Mouse (Mus musculus) embryo, embryonic 9.5 days (tissue): ENCODE data around the gene Ghrhr.

Experiments used
- DNase-seq: peaks from one replicate; pipeline ENCODE4 v3.0.0-alpha.2; 2017; ENCODE audit errors: extremely low spot score

Ghrhr gene

DNA sequence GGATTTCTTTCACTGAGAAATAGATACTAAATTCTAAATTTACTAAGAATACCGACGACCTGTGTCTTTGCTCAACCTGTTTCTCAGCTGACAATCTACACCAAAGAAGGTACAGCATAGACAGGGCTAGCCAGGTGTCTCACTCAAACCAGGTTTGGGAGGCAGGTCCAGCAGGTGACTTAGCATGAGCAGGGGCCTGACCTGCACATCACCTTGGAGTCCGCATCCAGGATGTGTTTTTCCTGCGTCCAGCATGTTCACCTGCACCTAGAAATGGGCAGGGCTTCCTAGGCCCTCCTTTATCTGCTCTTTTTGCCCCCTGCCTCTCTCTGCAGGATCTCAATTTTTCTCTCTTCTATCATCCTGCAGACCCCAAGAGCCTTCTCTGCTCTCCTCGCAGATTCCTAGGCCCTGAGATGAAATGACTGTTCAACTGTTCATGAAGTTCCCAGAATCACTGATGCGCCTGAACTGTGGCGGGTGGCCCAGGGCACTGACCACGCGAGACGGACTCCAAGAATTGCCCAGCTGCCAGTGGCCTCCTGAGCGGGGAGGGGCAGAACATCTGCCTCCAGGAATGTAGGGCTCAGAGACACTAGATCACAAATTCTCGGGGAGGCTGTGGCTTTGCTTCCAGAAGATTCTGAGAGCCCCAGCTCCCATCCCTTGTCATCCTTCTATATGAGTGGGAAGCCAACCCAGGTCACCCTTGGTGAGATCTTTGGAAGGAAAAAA lies 22.2 kb upstream of the Ghrhr start:
- DNase-seq = no peak

DNA sequence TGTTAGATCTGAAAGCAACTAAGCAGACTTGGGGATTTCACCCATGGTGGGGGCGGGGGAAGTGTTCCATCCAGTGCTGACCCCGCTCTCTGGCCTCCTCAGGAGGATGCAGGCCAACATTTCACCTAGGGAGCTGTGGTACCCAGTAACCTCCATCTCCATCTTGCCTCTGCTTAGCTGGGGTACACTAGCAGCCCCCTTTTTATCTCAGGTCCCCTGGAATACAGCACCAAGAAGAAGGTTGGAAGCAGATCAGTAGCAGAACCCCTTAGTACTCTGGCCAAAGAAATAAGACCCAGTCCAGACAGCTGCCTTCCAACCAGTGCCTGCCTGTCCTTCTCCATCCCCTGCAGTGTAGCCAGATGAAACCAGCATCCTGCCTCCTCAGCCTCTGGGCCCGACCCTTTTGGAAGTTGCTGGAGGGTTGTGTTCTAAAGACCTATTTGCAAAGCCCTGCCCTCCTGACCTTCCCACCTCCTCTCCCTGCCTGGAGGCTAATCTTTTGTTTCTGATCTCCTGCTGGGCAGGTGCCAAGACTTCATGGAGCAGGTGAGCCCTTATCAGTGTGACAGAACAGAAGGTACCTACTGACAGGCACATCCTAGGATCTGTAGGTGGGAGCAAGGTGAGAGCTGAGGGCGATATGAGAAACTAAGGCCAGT lies 21.5 kb upstream of the Ghrhr start:
- DNase-seq = no peak

DNA sequence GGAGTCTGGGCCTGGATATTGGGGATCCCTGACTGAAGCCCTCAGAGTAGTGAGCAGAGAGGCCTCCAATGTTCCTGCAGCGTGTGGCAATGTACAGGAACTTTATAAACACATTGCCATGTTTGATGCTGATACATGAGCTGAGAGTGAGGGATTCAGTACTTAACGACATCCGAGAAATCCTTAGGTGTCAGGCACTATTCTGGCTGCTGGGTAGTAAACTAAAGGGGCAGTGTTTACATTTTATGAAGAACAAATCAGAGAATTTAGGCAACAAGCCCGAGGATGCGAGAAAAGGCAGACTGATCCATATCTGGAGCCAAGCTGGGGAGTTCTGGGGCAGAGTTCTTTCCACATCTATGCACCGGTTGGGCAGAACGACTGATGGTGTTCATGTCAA lies 20.5 kb upstream of the Ghrhr start:
- DNase-seq = no peak

DNA sequence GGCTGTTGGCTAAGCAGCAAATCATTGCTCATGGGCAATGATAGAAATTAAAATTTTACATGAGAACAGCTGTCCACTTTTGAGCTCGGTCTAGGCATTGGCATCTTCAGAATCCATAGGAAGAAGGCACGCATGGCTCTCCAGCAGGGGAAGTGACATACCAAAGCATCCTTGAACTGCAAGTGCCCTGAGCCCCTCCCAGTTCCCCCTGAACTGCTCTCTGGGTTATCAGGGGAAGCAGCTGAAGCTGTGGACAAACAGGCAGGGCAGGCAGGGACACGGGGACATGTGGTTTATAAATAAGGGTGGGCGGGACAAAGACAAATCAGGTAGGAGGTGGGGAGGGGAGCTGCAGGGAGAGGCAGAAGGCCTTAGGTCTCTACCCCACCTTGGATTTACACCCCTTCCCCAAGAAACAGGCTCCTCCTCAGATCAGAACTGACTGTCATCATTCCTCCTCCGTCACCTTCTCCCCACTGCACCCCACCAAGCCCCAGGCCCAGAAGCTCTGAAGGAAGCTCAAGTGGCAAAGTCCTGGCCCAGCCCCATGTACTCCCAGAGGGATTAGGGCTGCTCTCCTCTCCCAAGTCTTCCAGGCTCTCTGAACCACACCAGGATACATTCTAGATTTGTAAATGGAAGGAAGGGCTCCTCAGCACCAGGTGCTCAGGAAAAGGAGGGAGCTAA lies 19.9 kb upstream of the Ghrhr start:
- no peak for DNase-seq

DNA sequence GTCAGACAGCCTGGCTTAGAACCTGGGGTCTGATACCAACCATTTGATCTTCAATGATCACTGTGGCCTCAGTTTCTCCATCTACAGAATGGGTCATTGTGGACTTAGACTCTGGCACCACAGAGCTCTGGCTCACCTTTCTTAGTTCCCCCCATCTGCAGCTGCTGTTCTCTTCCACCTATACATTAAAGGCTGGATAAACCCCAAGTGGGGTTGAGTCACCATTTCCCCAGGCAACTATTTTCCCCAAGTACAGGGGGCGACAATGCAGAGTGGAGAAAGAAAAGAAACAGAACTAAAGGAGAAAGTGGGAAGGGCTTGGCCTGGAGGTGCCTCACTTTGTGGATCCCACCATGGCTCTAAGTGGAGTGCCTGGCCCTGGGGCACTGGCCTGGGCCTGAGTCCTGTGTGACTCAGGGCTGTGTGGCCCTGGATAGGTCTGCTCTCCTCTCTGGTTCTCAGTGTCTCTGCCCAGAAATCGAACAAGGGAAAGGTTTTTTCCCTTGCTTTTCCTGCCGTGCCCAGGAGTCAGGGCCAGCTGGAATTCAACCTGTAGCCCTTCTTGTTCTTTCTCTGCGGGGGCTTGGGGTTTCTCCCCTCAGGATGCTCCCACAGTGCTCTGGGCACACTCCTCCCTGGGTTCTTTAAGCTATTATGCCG lies 19.0 kb upstream of the Ghrhr start:
- DNase-seq = no peak

DNA sequence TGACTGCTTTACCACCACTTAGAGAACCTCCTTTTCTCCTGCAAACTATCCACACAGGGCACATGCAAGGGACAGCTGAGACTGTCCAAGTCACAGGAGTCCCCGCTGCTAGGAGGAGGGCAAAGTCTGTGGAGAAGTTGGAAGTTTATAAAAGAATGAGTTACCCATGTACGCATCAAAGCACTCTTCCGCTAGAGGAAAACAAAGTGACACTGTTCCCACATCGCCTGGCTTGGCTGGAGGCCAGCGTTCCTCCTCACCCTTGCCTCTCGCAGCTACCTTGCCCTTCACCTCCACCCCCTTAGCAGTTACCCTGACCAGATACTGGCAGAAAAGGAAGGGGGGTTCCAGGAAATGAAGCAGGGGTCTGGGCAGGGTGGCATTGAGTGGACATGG lies 18.5 kb upstream of the Ghrhr start:
- DNase-seq = no peak

DNA sequence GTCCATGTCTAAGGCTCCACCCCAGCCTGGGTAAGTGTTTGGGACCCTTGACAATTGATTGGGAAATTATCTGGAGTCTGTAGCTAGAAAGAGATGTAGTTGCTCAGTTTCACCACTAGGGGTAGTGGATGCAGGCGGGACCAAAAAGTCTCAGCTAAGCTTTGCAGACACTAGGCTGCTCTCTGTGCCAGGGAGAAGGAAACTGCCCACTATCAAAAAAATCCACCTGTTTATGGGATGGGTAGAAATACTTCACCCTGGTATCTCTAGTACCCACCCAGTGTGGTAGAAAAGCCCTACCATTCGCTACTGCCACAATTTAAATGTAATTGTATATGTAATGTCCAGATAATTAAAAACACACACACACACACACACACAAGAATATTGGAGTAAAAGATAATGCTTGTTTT lies 17.4 kb upstream of the Ghrhr start:
- peak; percentile 58 for DNase-seq

DNA sequence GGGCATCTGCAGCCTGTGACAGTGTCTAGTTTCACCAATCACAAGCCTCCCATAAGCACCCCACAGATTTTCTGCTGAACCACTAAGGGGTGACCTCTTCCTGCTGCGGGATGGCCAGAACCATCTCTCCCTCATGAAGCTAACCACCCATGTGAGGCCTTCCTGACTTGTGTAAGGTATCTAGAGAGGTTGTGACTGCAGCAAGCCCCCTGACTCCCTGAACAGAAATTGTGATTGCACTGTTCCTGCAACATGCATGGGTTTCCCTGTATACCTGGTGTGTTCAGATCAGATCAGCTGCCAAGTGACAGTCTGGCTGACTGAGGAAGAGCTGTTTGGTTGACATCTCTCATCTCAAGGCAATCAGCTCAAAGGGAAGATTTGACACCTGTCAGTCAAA lies 13.4 kb upstream of the Ghrhr start:
- DNase-seq = no peak

DNA sequence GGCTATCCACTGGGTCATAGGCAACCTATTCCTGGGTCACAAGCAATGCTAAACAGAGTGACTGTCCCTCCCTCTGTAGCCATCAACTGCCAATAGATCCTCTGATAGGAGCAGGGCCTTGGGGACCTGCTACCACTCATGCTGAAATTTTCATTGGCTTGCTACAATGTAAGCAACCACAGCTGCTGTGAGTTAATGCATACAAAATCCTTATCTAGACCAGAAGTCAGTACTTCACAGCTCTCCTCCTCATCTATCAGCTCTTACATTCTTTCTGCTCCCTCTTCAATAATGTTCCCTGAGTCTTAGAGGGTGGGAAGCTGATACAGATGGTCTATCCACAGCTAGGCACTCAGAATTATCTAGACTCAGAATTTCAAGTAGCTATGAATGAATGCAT lies 9.0 kb upstream of the Ghrhr start:
- no peak for DNase-seq

DNA sequence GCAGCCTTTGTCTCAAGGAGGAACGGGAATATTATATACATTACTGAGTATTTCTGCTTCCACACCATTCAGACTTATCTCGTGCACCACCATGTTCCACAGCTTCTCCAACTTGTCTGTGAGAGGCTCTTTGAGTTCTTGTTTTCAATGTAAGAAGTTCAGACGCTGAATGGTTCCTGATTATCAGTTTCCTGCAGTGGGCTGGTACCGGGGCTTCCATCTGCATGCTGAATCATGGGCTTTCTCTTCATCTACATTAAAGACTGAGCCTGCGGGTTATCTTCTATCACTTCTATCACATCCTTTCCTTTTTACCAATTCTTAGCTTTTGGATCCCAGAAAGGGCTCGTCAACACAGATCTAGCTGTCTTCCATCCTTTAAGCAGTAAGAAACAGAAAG lies 5.3 kb upstream of the Ghrhr start:
- DNase-seq = no peak

DNA sequence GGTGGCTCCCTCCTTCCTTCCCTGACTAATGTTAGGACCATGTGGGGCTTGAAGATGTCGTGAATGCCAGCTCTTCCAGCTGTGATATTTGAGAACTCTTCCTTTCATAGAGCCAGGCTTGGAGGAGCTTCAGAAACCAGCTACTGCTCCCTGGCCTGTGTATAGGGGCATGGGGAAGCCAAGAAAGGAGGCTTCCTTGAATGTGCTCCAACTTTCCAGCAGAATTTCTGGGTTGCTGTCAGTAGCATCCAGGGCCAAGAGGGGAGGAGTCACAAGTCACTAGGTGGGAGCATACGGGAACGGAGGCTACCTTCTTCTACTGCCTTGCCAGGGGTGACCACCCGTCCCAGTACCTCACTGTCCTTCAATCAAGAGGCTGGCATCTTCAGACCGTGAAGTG lies 416 bp downstream of the Ghrhr start:
- no peak for DNase-seq

DNA sequence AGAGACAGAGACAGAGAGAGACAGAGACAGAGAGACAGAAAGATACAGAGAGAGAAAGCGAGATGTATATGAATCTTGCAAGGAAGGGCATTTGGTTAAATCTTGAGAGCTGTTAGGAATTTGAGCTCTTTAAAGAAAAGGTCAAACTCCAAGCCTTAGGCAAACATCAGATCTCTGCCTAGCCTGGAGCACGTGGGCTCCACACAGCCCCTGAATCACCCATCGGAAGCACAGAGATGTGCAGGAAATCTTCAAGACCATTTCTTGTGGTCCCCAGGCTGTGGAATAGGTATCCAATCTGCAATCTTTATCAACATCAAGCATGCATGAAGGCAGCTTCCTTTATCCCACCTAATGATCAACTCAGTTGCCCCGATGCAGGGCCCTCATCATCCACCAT lies 1.4 kb downstream of the Ghrhr start:
- no peak for DNase-seq

DNA sequence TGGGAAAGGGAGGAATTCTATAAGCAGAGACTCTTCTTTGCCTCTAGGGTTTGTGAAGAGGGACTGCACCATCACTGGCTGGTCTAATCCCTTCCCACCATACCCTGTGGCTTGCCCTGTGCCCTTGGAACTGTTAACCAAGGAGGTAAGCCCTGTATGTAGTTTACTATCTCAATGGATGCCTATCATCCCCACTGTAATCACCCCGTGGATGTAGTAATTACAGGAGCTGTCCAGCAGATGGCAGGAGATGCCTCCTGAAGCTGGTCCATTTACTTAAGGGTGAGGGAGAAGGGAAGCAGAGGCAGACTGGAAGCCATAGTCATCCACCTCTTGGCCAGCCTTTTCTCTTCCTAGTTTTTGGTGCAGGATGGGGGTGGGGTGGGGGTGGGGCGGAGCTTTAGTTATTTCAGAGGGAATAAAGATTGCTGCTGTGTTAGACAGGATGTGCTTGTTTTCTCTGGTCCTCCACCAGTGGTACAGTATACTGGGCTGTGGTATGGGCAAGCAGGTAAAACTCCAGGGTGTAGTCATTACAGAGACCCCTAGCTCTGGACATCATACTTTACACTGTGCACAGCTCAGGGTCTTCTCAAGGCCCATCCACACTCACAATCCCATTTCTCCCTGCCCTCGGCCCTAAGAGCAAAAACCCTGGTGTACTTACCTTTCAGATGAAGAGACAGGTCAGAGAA lies 3.7 kb downstream of the Ghrhr start:
- no peak for DNase-seq

DNA sequence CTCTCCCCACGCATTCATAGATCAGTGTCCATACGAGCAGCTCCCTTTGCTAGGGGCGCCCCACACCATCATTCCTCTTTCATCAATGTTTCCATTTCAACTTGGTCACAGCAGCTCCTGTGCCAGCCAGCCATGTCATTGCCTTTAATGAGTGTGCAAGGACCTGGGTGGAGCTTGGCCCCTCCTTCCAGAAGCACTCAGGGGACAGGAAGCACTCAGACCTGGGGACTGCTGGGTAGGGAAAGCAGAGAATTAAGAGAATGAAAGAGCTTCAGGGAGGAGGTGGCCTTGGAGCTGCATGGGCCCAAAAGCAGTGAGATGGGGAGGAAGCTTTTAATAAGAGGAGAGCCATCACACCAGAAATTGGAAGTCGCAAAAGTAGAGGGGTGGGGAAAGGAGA lies 5.9 kb downstream of the Ghrhr start:
- DNase-seq = no peak

DNA sequence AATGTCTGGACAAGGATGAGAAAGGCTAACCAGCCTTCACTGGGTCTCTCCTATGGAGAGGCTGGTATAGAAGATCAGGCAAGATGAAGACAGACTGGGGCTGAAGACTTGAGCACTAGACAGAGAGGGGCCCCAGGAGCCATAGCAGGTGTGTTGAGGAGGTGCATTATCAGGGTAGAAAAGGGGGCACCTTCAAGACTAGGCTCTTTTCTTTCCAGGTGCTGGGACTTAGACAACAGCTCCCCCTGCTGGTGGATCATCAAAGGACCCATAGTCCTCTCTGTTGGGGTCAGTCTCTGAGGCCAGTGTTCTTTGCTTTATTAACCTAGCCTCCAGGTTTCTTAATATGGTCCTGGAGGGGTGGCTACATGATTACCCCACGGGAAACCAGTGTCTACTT lies 7.8 kb downstream of the Ghrhr start:
- DNase-seq = peak; percentile 53

DNA sequence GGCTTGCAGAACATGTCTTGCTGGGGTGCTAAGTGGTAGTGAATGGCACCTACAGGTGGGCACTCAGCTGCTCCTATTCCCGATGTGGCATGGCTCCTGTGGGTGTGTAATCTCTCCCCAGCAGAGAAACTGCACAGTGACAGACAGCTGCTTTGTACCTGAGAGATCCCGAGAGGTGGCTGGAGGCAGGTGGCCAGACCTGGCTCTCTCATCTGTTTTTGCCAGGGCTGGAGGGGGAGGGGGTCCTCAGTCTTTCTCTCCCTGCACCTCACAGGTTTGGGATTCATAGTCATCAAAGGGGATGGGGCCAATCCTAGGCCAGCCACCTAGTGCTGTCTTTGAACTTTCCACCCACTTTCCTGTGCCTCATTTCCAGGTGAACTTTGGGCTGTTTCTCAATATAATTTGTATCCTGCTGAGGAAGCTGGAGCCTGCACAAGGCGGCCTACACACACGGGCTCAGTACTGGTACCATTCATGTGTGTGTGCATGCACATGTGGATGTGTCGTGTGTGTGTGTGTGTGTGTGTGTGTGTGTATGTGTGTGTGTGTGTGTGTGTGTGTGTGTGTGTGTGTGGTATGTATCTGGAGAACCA lies 8.4 kb downstream of the Ghrhr start:
- DNase-seq = no peak

DNA sequence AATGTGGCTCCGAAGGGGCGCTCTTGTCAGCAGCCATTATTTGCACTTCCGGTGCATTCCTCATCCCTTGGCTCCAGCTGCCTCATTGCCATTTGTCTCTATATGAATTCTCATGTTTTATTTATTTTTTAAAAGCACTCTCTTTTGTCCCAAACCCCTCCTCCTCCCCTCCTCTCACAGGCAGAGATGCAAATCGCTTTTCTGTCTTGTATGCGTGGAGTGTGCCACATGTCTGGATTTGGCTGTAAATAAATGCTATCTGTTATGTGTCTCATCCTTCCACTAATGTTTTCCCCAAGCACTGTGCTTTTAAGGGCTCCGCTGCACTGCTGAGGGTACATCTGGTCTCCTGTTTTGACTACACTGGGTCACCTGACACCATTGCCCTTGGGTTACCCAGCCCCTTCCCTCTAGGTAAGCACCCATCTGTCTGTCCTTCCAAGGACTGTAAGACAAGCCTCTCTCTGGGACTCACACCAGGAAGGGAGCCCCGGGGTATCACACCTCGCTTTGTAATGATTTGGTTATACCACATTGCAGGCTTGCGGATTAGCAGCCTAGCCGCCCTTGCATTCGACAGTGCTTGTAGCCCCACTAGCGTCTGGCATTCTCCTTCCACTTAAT lies 12.6 kb downstream of the Ghrhr start:
- DNase-seq = no peak

DNA sequence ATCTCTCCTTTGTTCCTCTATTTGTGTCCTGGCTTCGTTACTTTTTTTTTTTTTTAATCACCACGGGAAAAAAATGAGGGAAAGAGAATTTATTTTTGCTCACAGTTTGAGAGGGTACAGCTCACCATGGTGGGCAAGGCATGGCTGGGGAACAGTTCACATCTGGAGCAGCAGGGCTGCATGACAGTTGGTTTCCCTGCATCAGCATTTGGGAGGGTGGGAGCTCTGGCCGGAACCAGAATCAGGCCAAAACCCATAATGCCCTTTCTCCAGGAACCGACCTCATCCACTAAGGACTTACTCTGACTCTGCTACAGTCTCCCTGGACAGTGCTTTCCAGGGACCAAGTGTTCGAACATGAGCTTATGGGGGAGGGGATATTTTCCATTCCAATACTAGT lies 13.2 kb downstream of the Ghrhr start:
- DNase-seq = no peak

DNA sequence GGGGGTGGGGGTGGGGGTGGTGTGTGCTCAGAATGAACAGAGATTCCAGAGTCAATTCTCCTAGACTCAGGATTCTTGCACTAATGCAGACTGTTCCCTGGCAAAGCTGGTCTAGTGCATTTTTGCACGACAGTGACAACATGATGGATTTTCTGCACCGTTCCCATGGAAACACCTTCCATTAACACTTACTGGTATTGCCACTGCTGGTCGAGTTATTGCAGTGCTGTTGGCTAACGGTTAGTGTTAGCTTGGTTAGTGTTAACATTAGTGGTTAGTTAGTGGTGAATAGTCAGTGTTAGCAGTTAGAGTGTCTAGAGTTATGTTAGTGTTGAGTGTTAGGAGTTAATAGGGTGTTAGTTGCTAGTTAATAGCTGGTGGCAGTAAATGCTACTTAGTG lies 15.7 kb downstream of the Ghrhr start:
- peak; percentile 37 for DNase-seq

DNA sequence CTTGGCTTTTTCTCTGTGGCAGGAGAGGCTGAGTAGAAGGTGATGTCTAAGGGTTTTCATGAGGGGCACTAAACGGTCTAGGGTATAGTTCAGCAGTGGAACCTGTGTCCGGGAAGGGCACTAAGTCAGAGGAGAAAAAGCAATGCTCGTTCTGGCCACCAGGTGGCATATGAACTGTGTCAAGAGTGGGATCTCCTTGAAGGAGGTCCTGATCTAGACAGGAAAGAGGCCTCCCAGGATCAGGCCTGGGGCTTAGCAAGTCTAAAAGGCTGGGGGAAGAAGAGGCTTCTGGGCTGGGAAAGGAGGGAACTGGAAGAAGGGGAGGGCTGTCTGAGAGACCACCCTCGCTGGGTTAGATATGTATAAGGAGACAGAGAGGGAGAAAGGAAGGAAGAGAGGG lies 16.4 kb downstream of the Ghrhr start:
- DNase-seq = peak; percentile 83

DNA sequence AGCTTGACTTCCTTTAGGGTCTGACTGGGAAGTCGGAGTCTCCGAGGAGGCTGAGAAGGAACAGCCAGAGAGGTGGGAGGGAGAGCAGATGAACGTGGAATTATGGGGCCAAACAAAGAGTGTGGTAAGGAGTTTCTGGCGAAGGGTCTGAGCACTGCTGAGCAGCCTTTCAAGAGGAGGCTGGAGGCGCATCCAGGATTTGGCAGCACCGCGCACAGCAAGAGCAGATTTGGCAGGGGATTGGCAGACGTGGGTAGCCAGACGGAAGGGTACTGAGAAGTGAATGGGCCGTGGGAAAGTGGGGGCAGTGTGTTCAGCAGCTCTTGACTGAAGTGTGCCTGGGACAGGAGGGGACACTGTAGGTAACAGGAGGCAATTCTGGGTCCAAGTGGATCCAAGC lies 18.8 kb downstream of the Ghrhr start:
- no peak for DNase-seq
